Mouse (Mus musculus) megakaryocyte, embryonic 14.5 days (primary cell): ENCODE measurements around the gene Slc24a4.

Experiments used
- FLI1 ChIP-seq: IDR thresholded peaks from 2 replicates; pipeline ENCODE4 v1.6.1; 2012; ENCODE audit warnings: low read length, inconsistent platforms, mixed read lengths
- GATA1 ChIP-seq: IDR thresholded peaks from 3 replicates; pipeline ENCODE4 v1.6.1; 2012; ENCODE audit warnings: mixed read lengths, low read length, inconsistent platforms, borderline replicate concordance

- TF ChIP-seq GATA1 = no peak
- TF ChIP-seq FLI1 = no peak
These were observed 173.1 kb downstream of the Slc24a4 start for GRCm38 (mm10) chr12:102301585-102301984.
